Mouse (Mus musculus) E14TG2a.4 (cell line): ENCODE measurements around the gene Tcaim.

Experiments used
- CTCF ChIP-seq: conservative IDR thresholded peaks from 2 replicates; pipeline ENCODE4 v1.5.1; 2014; ENCODE audit warnings: low read length
- NANOG ChIP-seq: IDR thresholded peaks from 2 replicates; pipeline ENCODE4 v1.6.1; 2014; ENCODE audit warnings: borderline replicate concordance, low read length, mixed read lengths
- POU5F1 ChIP-seq: IDR thresholded peaks from 2 replicates; pipeline ENCODE4 v1.6.1; 2014; ENCODE audit warnings: low read length, borderline replicate concordance

DNA sequence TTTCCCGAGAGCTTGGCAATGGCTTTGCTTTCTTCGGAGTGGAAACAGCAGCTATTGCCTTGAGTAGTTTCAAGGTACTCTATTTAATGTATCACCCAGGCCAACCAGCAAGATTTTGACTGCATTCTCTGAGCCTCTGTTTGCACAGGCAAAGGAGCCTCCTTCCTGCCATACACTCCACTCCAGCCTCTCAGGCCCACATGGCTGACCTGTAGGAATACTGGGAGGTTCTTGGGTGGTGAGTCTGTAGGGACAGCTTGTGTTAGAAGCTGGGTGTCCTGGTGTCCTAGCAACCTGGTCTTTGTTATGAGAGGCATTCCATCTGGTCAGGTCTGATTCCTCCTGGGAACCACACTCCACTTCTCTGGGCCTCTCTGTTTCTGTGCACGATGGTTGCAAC is 38.4 kb downstream of the Tcaim start, which contains the start of gene Gm35549:
- TF ChIP-seq CTCF (no peak), POU5F1 (no peak), NANOG (no peak)
